Mouse (Mus musculus) urinary bladder, postnatal 10 days (tissue): ENCODE measurements at regions not wholly inside any gene's neighbourhood (a gene's known extent, or its start where the extent isn't known, plus 50 kb on each side); places are given as distances from the start of the nearest gene placed in this dataset.

ENCODE experiments used
- DNase-seq: peaks from one replicate; pipeline ENCODE4 v3.0.0; 2022; ENCODE audit warnings: low spot score

DNA sequence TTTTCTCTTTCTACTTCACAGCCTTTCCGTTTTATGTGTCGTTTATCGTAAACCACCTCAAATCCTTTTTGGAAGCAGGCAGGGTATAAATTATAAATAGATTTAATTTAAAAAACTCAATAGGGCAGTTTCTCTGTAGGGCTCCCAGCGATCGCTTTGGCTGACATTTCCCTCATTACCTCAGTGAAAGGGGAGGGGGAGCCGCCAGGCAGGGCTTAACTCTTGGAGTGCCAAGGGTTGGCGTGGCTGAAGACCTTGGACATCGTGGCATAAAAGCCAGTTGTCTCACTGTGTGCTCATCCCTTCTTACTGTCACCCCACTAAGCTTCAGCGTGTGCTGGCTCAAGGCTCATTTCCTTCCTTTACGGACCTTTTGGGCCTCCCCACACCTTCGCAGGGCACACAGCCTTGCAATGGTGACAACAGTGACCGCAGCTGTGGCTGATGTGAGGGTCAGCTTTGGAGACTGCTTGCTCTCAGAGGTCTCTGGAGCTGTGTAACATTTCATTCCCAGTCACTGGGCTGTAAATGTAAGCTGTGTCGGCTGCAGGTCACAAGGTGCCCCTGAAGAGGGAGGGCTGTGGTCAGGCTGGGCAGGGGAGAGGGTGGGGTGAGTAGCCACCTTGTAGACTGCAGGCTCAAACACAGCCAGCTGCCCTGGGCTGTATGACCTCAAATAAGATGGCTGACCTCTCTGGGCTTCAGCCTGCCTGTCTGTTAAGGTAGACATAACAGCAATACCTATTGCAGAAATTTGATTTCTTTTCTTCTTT is 81.6 kb upstream of the Stx16 start:
- DNase-seq: no peak

DNA sequence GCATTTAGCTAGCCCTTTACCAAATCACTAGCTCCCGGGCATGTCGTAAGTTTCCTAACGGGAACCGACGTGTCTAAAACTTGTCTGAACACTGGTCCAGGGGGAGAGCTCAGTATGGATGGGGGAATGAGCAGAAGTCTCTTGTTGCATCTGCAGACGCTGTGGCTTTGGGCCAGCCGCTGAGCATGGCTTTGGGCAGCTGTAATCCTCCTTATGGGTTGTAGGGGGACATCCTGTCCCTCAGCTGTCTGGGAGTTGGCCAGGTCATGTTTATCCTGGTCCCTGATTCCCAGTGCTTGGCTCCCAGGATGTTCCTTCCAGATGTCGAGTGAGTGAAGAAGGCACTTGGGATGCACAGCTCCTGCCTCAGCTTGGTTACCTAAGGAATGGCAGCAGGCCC is 71.4 kb upstream of the Stx16 start:
- DNase-seq: no peak

DNA sequence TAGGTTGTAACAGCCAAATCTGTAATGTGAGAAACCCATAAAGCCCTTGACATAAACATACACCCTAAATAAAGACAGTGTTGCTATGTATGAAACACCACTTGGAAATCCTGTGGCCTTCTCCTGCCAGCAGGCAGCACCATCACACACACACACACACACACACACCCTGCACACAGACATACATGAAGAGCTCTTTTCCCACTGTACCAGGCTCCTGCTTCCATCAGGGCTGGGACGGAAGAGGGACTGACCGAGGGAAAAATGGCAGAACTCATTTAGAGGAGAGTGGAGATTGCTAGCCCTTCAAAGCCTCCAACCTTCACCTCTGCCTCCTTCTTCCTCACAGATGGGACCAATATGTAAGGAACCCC is 68.1 kb upstream of the Stx16 start:
- no peak for DNase-seq

DNA sequence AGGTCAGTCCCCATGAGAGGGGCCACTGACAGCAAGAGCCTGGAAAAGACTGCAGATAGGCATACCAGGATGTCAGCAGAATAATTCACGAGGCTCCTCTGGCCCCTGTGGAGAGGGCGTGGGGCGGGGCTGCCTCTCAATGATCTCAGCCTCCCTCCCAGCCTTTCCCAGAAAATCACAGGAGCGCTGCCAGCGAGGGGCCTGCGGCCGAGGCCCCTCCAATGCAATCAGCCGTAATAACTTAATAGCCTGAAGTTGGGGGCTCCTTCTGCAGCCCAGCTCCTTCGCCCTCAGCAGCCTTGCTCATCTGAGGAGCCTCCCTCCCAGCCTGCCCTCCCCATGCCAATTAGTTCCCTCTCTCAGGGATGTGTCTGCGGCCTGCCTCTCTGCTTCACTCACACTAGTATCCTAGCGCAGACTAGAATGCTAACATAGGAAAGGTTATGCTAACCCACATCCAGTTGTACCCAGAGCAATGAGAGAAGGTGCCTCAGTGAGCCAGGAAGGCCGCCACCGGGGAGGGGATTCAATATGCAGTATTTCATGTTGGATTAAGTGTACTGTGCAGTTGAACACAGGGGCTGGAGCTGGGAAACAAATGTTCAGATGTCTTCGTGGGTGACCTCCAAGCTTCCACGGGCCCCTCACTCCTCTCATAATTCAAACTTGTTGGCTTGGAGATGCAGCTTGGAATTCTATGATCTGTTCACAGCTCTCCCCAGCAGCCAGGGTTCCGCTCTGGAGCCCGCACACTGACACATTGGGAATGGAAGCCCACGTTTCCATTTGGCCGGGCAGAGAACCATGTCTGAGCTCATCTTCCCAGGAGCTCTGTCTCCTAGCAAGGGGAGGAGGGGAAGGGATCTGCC is 67.5 kb upstream of the Stx16 start:
- DNase-seq: no peak

DNA sequence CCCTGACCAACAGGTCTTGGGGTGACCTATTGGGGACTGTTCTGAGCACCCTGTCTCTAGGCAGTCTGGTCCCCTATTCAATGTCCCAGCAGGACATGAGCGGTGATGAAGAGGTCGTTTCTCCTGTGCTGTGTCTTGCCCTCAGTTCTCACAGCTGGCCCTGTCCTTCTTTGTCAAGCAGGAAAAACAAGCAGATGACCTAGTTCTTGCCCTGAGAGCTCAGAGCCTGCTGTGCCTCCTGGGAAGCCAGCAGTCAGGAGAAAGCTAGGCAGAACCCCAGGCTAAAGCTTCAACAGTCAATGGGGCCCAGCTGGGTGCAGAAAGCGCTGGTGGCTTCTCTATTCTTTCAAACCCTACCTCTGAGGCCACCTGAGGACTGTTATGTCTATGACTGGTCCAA is 66.1 kb upstream of the Stx16 start:
- no peak for DNase-seq

DNA sequence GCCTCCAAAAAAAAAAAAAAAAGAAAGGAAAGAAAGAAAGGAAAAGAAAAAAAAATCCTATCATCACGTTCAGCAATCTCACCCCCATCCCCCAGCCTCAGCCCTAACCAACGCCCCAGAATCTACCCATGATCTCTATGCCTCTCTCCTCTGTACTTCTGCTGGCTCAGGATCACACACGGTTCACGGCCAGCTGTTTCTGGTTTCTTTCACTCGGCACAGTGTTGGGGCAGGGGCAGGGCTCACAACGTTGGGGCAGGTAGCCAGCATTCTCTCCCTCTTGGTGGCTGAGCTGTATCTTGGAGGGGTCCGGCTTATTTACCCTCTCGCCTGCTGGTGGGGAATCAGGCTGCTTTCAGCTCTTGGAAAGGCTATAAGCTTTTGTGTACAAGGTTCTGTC is 64.7 kb upstream of the Stx16 start:
- no peak for DNase-seq

DNA sequence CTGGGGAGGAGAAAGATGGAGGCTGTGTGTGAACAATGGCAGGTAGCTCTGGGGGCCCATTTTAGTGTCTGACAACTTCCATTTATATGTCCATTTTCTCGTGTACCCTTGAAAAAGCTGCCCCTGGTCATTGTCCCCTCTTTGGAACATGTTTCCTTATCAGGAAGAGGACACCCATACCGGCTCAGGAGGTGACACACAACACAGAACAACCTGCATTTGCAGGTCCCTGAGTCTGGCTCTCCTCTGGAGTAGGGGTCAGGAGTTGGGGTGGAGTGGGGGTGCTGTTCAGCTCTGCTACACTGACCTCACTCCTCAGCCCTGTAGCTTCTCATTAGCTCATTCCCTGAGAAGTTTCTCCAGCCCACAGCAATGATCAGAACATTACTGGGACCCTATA is 61.7 kb upstream of the Stx16 start:
- peak; percentile 2 for DNase-seq

DNA sequence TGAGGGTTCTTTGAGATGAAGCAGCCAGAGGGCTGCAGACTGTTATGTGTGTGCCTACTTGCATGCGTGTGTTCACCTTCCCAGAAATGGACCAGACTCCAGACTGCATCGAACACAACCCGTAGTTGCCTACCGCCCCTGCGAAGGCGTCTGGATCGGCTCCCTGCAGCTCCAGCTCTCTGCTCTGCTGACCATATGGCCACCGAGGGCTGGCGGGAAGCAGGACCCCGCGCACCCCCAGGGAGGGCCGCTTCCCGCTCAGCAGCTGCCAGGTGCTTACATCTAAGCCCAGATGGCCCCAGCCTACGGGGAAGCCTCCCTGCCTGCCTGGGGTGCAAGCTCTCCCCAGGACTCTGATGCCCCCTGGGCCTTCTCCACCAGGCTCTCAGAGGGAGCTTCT is 60.8 kb upstream of the Stx16 start:
- peak; percentile 7 for DNase-seq

DNA sequence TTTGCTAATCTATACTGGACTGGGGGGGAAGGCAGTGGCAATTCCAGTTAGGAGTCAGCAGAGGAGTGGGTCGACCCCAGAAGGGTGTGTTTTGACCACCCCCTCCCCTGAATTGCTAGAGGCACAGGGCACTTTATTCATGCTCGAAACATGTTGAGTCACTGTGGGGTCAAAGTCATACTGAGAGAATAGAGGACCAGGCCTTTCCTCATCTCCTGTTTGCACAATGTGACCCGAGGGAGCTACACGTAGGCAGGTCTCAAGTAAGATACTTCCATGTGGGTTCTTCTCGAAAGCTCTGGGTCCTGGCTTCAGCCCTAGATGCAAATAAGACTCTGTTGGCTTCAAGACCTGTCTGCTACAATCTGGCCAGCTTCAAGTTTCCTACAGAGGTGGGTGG is 60.0 kb upstream of the Stx16 start:
- peak; percentile 0 for DNase-seq

DNA sequence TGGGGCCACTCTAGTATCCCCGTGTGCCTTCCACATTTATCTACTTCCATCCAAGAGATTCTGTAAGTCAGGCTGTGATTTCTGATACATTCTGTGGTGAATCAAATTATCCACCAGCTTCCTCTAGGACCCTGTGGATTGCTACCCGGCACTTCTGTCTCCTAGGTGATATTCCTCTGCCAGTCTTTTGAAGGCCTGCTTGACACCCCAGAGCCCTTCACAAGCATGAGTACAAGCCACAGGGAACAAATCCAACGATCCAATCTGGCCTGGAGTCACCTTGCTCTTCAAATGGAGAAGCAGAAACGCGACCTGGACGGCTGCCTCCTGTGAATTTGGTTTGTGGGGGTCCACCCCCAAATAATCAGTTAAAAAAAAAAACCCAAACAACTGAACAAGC is 59.1 kb upstream of the Stx16 start:
- peak; percentile 4 for DNase-seq

DNA sequence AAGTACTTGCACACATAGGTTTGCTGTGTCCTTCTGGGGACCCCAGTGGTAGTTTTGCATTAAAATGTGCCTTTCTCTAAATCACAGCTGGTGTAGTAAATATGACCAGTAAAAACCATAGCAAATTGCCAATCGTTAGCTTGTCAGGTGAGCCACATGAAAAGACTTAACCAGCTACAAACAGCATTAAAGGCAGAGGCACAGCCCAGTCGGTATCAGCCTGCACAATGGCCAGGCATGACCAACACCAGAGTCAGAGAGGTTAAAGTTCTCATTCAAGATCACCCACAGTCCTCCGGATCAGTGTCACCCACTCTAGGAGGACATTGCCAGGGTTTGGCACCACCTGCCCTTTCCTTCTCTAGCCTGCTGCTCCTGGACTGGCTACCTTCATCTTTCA is 58.5 kb upstream of the Stx16 start:
- no peak for DNase-seq

DNA sequence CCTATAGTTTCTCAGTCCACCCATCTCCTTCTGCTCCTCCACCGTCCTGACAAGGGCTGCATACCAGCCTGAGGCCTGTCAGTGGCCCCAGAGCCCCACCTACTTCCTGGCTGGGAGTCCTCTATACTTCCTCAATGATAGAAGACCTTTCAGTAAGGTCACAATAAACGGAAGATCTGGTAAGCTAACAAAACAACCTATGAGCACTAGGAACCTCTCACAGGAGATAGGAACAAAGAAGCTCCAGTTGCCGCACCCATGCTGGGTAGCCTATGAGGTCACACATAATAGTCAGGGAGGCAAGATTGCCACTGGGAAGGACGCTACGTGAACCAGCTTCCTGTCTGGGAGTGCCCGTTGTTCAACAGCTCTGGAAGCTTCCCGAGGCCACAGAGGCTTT is 58.1 kb upstream of the Stx16 start:
- DNase-seq: no peak

DNA sequence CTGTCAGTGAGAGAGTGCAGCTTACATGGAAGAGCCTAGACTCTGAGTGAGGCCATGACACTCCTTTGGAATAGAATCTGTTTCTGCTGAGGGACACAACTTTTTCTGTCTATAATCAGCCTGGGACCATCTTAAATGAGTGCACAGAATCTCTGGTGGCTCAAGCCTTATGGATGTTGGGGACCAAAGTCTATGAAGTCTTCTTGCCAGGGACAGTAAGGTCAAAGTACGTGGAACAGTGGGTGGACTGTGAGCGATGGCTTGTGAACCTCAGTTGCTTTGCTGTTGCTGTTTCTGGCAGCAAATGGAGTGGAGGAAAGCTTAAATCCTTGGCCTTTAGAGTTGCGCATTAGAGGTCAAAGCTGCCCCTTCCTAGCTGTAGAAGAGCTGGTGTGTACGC is 57.1 kb upstream of the Stx16 start:
- peak; percentile 1 for DNase-seq

DNA sequence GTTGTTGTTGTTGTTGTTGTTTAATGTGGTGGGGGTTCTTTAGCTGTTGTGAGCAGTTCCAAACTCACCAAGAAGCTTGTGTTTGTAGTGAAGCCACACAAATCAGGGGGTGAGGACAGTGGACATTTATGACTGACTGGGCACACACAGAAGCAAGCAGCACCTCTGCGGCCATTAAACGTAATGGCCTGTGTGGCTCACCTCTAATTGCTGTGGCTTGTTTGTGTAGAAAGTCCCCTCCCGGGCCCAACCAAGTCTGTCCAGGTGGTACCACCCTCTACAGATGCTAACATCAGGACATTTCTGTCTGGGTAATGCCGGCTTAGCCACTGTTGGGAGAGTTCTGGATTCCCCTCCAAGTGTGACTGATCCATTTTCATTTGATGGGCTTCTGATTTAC is 56.1 kb upstream of the Stx16 start:
- peak; percentile 3 for DNase-seq

DNA sequence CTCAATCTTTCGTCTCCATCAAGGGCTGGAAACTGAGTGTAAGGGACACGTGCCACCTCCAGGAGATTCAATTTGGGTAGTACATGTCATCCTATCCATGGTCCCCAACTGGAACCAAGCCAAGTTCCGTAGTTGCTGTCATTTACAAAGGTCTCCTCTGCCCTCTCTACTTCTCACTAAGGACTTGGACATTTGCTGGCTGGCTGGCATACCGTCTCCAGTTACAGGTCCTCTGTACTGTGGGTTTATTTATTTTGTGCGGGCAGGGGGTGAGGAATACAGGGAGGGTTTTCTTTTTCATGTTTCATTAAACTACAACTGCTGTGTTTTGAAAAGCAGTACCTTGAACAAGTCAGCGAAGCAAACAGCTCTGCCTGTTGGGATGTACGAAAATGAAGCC is 55.7 kb upstream of the Stx16 start:
- DNase-seq: peak; percentile 6

DNA sequence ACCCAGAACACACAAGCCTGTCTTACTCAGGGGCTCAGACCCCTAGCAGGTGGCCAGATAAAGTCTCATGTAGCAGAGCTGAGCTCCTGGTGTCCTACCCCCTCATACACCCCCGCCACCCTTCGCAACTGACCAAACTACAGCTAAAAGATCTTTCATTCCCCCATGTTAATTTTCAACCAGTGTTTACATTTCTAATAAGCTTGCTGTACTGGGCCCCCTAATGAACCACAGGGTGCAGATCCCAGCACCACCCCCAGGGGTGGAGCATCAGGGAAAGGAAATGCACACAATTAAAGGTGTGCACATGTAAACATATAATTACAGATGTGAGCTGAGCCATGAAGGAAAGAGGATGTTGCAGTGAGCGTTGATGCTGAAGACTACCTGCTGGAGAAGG is 54.6 kb upstream of the Stx16 start:
- no peak for DNase-seq

DNA sequence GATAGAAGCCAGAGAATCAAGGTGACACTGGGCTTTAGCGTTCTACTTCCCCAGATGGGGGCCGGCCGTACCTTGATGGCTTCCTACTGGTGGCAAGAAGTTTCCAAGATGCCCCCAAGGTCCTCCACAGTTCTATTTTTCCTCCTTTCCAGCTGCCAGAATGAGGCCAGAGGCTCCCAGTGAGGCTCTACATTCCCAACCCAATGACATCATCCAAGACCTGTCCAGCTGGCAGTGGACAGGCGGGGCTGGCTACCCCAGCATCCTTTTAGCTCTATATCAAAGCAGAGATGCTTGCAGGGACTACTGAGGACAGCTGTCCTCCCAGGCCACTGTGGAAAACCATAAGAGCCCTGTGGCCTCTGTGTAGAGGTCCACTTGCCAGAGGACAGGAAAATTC is 53.8 kb upstream of the Stx16 start:
- DNase-seq: peak; percentile 6

DNA sequence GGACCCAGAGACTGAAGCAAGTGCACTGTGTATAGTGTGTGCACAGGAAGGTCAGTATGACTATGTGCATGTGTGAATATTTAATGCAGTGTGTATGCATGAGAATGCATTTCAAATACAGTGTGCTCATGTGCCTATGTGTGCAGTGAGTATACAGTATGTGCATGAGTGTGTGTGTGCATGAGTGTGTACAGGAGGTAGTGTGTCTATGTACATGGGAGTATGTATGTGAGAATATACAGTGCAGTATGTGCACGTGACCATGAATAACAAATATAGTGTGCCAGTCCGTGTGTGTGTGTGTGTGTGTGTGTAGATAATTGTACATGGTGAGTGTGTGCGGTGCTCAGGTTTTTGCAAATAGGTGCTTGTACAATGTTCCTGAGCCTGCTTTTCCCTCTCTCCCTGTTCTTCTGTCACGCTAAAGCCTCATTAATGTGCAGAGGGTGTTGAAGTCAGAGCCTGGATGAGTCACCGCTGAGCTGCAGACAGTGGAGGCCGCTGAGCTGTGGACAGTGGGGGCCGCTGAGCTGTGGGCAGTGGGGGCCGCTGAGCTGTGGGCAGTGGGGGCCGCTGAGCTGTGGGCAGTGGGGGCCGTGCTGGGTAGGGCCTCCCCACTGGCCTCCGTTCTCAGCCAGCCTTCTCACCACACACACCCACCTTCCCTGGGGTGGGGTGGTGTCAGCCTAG is 50.8 kb upstream of the Stx16 start:
- peak; percentile 6 for DNase-seq
